In the genomic region with DNA sequence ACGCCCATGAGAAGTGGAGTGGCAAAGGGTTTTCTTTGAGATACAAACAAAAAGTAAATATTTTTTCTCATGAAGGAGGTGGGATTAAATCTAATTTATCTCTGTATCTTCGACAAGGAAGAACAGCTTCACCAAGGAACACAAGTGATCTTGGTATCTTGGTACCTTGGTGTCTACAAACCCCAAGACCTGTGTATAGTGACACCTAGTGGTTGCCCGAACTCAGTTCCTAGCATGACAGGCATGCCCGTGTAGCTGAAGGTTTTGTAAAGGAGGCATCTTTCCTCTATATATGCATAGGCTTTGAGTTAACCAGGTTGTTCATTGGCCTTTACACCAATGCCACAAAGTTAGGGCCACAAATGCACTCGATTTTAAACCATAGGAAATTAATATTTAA, we compare ENCODE assay signal across 9 mouse cellular contexts. TPM values are rescaled to one million over a fixed set of nuclear protein-coding genes. Genes with fewer than 3 reads are reported as not detected.
DNase-seq lines count a peak whose midpoint lies in the region; ATAC-seq and TF ChIP-seq lines count a peak whose summit lies in the region.
"Had no signal": no experiment of that assay in that cellular context is flagged by ENCODE, and none has a peak within 500 bp of the region (broad histone marks: within the 10 kb centered on the region; RNA-seq: fewer than 3 reads in every experiment).

No protein-coding gene starts in this region.

- no peak overlapping the region for H3K27ac ChIP-seq in heart, adult 2 months
- no peak overlapping the region for H3K27ac ChIP-seq in heart, embryonic 10.5 days
- no peak overlapping the region for H3K27ac ChIP-seq in lung, postnatal 0 days (ENCODE audit: low read length)
- H3K27ac ChIP-seq: liver, embryonic 15.5 days had no signal

- no peaks in the 10 kb centered on the region for H3K36me3 ChIP-seq in heart, adult 2 months (ENCODE audit: control insufficient read depth, insufficient read depth, low read length)
- H3K36me3 ChIP-seq in heart, embryonic 10.5 days, result no peaks in the 10 kb centered on the region
- no peaks in the 10 kb centered on the region for H3K36me3 ChIP-seq in lung, postnatal 0 days (ENCODE audit: insufficient read depth, low read length)
- H3K36me3 ChIP-seq: liver, embryonic 15.5 days had no signal

- TF ChIP-seq EP300 in heart, adult 2 months (IDR thresholded peaks at IDR 0.05; ENCODE audit: insufficient read depth, low read depth, low read length), result no peak
- TF ChIP-seq EP300 in lung, postnatal 0 days (IDR thresholded peaks at IDR 0.05), result no peak

- H3K4me1 ChIP-seq in heart, adult 2 months (ENCODE audit: control insufficient read depth, insufficient read depth, low read length), result no peaks in the 10 kb centered on the region
- H3K4me1 ChIP-seq in heart, embryonic 10.5 days, result no peaks in the 10 kb centered on the region
- H3K4me1 ChIP-seq in lung, postnatal 0 days (ENCODE audit: insufficient read depth, low read depth, low read length), result no peaks in the 10 kb centered on the region

- TF ChIP-seq POLR2A in heart, adult 2 months (IDR thresholded peaks at IDR 0.05; ENCODE audit: insufficient read depth, low read depth, low read length), result no peak

- intact Hi-C loops in heart, adult 2 months (cut with DNase I), result no loop called here

- no peaks in the 10 kb centered on the region for H3K79me2 ChIP-seq in heart, adult 2 months (replicated peaks; ENCODE audit: control insufficient read depth, insufficient read depth, low read length)

- 25% methylated on average over 5 of the region's 5 CpGs for WGBS in heart, adult 2 months
- 27% methylated on average over 5 of the region's 5 CpGs for WGBS in heart, embryonic 10.5 days
- WGBS in lung, postnatal 0 days, result 28% methylated on average over 5 of the region's 5 CpGs

- ATAC-seq in hematopoietic stem cell, adult 5-6 weeks (replicated peaks in 1 of 2; ENCODE audit: insufficient read depth in 1 of 2, low FRiP score in 2 of 2, low TSS enrichment in 1 of 2, low read depth in 1 of 2, poor library complexity in 2 of 2, severe bottlenecking in 2 of 2), result peak; percentile 91
- no peak for ATAC-seq in lung, postnatal 0 days

- H3K4me2 ChIP-seq in lung, postnatal 0 days (replicated peaks; ENCODE audit: low read depth, low read length), result no peak overlapping the region
- H3K4me2 ChIP-seq: liver, embryonic 15.5 days had no signal

- no peak for DNase-seq in heart, adult 2 months
- DNase-seq in heart, embryonic 10.5 days (ENCODE audit: low spot score), result no peak
- peak; percentile 24 to 33 for DNase-seq in adrenal gland, adult 18-20 months (ENCODE audit: low spot score in 2 of 2)
- DNase-seq in embryo, embryonic 10 days (ENCODE audit: low spot score), result peak; percentile 80
- DNase-seq in layer of hippocampus, adult 9-10 months (ENCODE audit: low spot score), result peak; percentile 76
- peak; percentile 51 for DNase-seq in lung, postnatal 0 days (ENCODE audit: low spot score)
- DNase-seq in right cerebral cortex, postnatal 25 days, result peak; percentile 48

- H3K9ac ChIP-seq in heart, adult 2 months (ENCODE audit: low read depth, low read length), result no peak overlapping the region
- H3K9ac ChIP-seq in lung, postnatal 0 days (replicated peaks; ENCODE audit: low read depth), result no peak overlapping the region
- H3K9ac ChIP-seq: liver, embryonic 15.5 days had no signal

- no peaks in the 10 kb centered on the region for H3K9me3 ChIP-seq in heart, embryonic 10.5 days
- H3K9me3 ChIP-seq in lung, postnatal 0 days (ENCODE audit: low read length), result no peaks in the 10 kb centered on the region
- H3K9me3 ChIP-seq: liver, embryonic 15.5 days had no signal

- H3K4me3 ChIP-seq in heart, adult 2 months, result no peak overlapping the region
- H3K4me3 ChIP-seq in heart, embryonic 10.5 days, result no peak overlapping the region
- no peak overlapping the region for H3K4me3 ChIP-seq in lung, postnatal 0 days (ENCODE audit: low read depth, low read length)
- H3K4me3 ChIP-seq: liver, embryonic 15.5 days had no signal

- H3K27me3 ChIP-seq in heart, adult 2 months (ENCODE audit: control insufficient read depth, insufficient read depth, low read length), result no peaks in the 10 kb centered on the region
- no peaks in the 10 kb centered on the region for H3K27me3 ChIP-seq in heart, embryonic 10.5 days (ENCODE audit: insufficient read depth, poor library complexity, severe bottlenecking)
- H3K27me3 ChIP-seq in lung, postnatal 0 days (replicated peaks; ENCODE audit: insufficient read depth, low read length), result no peaks in the 10 kb centered on the region
- H3K27me3 ChIP-seq: liver, embryonic 15.5 days had no signal

- TF ChIP-seq CTCF in heart, adult 2 months (IDR thresholded peaks at IDR 0.05), result peak; percentile 85
- TF ChIP-seq CTCF in lung, postnatal 0 days (IDR thresholded peaks at IDR 0.05), result peak; percentile 81

RNA-seq across cellular contexts. Expression of a gene that starts 36.8 kb away (rescaled TPM):
- 10 to 100 TPM; 50.6 to 55.4 TPM for total RNA-seq in heart, adult 2 months (2021)
- 28.2 and 42.9 TPM in 2 replicates for polyA plus RNA-seq in heart, adult 2 months (2012; rRNA removed)
- 2.0 and 3.6 TPM in 2 replicates for polyA plus RNA-seq in heart, embryonic 10.5 days (2016; fragmentation: Nextera tagmentation; extraction: Ambion mirVana)
- 10 to 100 TPM; 32.7 to 33.3 TPM for total RNA-seq in adrenal gland, adult 18-20 months (2021)
- total RNA-seq in hematopoietic stem cell, adult 5-6 weeks (2017), result 11.5 and 16.9 TPM in 2 replicates
- 8.2 and 10.2 TPM in 2 replicates for polyA plus RNA-seq in lung, postnatal 0 days (2015; fragmentation: Nextera tagmentation; extraction: Ambion mirVana)

Comparison
In these comparisons a context has a peak if more than half of its experiments do, and no peak if none do; other contexts are left out.
1. DNase-seq: peak in adrenal gland, adult 18-20 months (2 of 2), embryo, embryonic 10 days (single experiment), layer of hippocampus, adult 9-10 months (single experiment), lung, postnatal 0 days (single experiment) and right cerebral cortex, postnatal 25 days (single experiment); none in heart, adult 2 months (0 of 2) and heart, embryonic 10.5 days (single experiment).